Mouse (Mus musculus) hindbrain, embryonic 13.5 days (tissue): Measurements from ENCODE around the gene Usb1. TPM values are rescaled to one million over a fixed set of nuclear protein-coding genes. Genes with fewer than 3 reads are reported as not detected.

ENCODE experiments used
- ATAC-seq: fragments of 200-750 bp; cut with Nextera tagmentation; 2 replicates; pipeline ENCODE4 v1.8.0; 2017; ENCODE audit warnings: moderate TSS enrichment; ENCODE audit not compliant: low FRiP score
- H3K27ac ChIP-seq: fragments of 300-500 bp; sonication (generic); 2 replicates; pipeline ENCODE4 v1.5.1; 2015; ENCODE audit warnings: inconsistent platforms, mild to moderate bottlenecking, moderate library complexity
- H3K27me3 ChIP-seq: fragments of 300-500 bp; sonication (generic); 2 replicates; pipeline ENCODE4 v1.6.1; 2015; ENCODE audit warnings: mild to moderate bottlenecking, inconsistent platforms
- H3K36me3 ChIP-seq: fragments of 300-500 bp; sonication (generic); 2 replicates; pipeline ENCODE4 v1.6.1; 2015; ENCODE audit warnings: mild to moderate bottlenecking, inconsistent platforms
- H3K4me1 ChIP-seq: fragments of 300-500 bp; sonication (generic); replicated peaks from 2 replicates; pipeline ENCODE4 v1.6.1; 2015; ENCODE audit warnings: inconsistent platforms
- H3K4me2 ChIP-seq: fragments of 300-500 bp; sonication (generic); 2 replicates; pipeline ENCODE4 v1.6.1; 2015; ENCODE audit warnings: inconsistent platforms, mild to moderate bottlenecking, moderate library complexity
- H3K4me3 ChIP-seq: fragments of 300-500 bp; sonication (generic); 2 replicates; pipeline ENCODE4 v1.5.1; 2015; ENCODE audit warnings: mild to moderate bottlenecking, inconsistent platforms
- H3K9ac ChIP-seq: fragments of 300-500 bp; sonication (generic); 2 replicates; pipeline ENCODE4 v1.6.1; 2015; ENCODE audit warnings: mild to moderate bottlenecking, inconsistent platforms
- H3K9me3 ChIP-seq: fragments of 300-500 bp; sonication (generic); 2 replicates; pipeline ENCODE4 v1.6.1; 2016; ENCODE audit warnings: inconsistent platforms
- WGBS: fragments of 180-500 bp; shearing (Covaris S2); methylation state at CpG from one replicate; pipeline ENCODE4 v1.1.7; 2015; 5-methylcytosine and 5-hydroxymethylcytosine counted together
- polyA plus RNA-seq: library from polyadenylated mRNA; unstranded; fragments of >200 nt; fragmentation: Nextera tagmentation; extraction: Ambion mirVana; gene quantifications from 2 replicates; pipeline ENCODE4 v1.2.1, GENCODE M21; 2015

Gene Usb1
- polyA plus RNA-seq, 1 experiment from 2014 or later: 35.1 TPM

DNA sequence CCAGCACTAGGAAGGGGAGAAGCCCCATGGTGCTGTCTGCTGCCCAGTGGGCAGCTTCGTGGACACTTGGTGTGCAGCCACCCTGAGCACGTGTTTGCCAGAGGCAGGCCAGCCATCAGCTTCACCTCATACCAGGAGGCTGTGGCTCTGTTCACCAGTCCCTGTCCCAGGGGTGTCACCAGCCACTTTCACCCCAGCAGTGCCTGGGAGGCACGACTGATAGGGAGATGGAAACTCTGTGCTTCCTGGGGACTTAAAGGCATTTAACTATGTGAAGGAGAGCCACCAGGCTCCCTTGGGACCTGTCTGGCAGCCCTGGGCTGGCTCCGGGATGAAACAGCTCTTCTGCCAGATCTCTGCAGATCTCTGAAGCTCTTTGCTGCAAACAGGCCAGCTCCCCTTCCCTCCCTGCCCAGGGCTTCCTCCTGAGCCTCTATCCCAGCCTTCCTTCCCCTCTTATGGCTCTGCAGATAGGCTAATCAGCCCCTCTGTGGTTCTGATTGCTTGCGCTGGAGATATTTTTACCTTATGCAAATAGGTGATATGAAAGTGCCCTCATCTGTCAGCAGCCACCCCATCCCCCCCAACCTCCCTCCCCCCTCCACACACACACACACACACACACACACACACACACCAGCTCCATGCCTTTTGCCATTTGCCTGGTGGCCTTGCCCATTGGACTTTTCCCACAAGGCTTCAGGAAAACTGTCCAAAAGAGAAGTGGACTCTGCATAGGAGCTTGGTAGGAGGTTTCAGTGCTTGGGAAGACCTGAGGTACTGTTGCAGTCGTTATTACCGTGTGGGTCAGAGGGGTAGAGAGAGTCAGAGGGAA lies 28.3 kb downstream of the Usb1 start:
- Histone ChIP-seq H3K27me3 (no peaks in the 10 kb centered on the region), H3K9ac (peak overlapping the region; percentile 53; the same call in 1 of the 2 replicates), H3K4me2 (no peak overlapping the region), H3K9me3 (no peaks in the 10 kb centered on the region), H3K36me3 (peaks cover 9% of the 10 kb centered on the region; the same call in 1 of the 2 replicates), H3K4me1 (peaks cover 57% of the 10 kb centered on the region), H3K27ac (peak overlapping the region; percentile 58), H3K4me3 (no peak overlapping the region)
- 46% methylated on average over 7 of the region's 7 CpGs for WGBS
- ATAC-seq: no peak

DNA sequence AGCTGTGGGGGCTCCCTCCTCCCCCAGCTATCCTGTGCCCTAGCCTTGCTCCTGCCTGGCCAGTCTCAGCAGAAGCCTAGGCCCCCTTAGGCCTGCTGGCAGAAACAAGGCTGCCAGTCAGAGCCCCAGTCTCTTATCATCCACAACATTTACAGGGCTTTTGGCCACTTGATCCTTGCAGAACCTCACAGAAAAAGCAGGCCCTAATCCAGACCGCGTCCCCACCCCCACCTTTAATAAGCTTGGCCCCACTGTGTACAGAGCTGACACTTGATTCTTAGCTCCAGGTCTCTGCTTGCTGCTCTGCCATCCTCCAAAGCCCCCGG lies 28.9 kb downstream of the Usb1 start:
- no peak for ATAC-seq
- Histone ChIP-seq H3K9ac (no peak overlapping the region; the same call in 1 of the 2 replicates), H3K9me3 (no peaks in the 10 kb centered on the region), H3K4me2 (no peak overlapping the region), H3K4me1 (peaks cover 51% of the 10 kb centered on the region), H3K27ac (peak overlapping the region; percentile 25), H3K36me3 (peaks cover 10% of the 10 kb centered on the region), H3K27me3 (no peaks in the 10 kb centered on the region), H3K4me3 (no peak overlapping the region)
- 92% methylated on average over 3 of the region's 3 CpGs for WGBS

DNA sequence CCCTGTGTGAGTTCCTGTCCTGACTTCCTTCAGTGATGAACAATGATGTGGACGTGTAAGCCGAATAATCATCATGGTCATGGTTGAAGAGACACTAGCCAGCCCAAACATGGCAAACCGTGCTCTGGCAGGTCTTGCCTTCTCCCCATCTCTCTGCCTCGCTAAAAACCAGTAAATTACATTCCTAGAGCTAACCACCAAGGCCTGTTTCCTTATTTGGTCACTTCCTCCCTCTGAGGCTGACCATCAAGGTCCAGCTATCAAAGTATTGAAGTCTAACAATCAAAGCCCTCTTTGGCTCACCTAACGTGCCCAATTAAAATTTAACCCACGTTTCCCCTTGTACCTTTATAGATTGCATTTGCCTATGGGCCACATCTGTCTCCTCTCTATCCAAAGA lies 30.2 kb downstream of the Usb1 start:
- WGBS: 76% methylated on average over 6 of the region's 6 CpGs
- no peaks in the 10 kb centered on the region for H3K9me3 ChIP-seq
- no peak for ATAC-seq
- no peak overlapping the region for H3K27ac ChIP-seq
- H3K9ac ChIP-seq: no peak overlapping the region
- no peaks in the 10 kb centered on the region for H3K27me3 ChIP-seq
- peaks cover 41% of the 10 kb centered on the region for H3K4me1 ChIP-seq
- H3K4me2 ChIP-seq: no peak overlapping the region
- H3K36me3 ChIP-seq: peaks cover 23% of the 10 kb centered on the region
- no peak overlapping the region for H3K4me3 ChIP-seq

DNA sequence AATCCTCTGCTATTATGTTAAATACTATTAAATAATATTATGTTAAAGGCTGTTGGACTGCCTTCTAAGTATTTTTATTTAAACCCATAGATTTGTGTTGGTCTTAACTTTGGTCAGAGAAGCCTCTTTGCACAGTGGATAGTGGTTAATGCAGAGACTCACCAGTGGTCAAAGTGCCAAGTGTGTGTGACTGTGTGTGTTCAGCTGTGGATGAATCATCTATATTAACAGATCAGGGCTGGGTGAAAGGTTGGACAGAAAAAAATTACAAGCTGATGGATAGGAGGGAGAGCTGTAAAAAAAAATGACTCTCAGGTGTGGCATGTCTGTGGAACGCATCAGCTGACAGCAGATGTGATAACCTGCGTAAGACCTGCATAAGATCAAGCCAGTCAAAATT lies 31.8 kb downstream of the Usb1 start:
- H3K27me3 ChIP-seq: no peaks in the 10 kb centered on the region
- H3K4me1 ChIP-seq: peaks cover 35% of the 10 kb centered on the region
- no peak overlapping the region for H3K27ac ChIP-seq
- no peak overlapping the region for H3K4me2 ChIP-seq
- no peak overlapping the region for H3K4me3 ChIP-seq
- H3K9ac ChIP-seq: no peak overlapping the region
- H3K9me3 ChIP-seq: no peaks in the 10 kb centered on the region
- peaks cover 38% of the 10 kb centered on the region for H3K36me3 ChIP-seq
- 95% methylated on average over 2 of the region's 2 CpGs for WGBS
- no peak for ATAC-seq

DNA sequence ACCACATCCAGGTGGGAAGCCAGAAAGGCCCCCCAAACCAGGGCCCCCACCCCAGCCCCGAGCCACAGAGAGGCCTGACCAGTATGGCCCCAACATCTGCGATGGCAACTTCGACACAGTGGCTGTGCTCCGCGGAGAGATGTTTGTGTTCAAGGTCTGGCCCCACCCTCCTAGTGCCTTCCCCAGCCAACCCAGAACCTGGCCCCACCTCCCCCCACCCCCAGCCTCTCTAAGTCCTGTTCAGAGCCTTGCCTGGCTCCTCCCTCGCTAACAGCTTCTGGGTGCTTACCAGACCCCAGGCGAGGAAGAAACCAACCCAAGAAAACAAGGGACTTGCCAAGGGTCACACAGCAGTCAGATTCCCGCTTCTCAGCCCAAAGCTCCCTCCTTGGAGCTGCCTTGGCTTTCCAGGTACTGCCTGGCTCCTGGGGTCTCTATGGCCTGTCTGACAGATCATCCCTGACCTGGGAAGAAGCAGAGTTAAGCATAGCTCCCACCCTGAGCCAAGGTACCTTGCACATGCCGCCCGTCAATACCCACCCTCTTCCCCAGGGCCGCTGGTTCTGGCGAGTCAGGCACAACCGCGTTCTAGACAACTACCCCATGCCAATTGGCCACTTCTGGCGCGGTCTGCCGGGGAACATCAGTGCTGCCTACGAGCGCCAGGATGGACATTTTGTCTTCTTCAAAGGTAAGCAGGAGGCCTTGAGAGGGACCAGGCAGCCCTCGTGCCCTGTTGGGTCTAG lies 37.7 kb downstream of the Usb1 start:
- peaks cover 85% of the 10 kb centered on the region for H3K36me3 ChIP-seq
- no peaks in the 10 kb centered on the region for H3K4me1 ChIP-seq
- ATAC-seq: no peak
- H3K9ac ChIP-seq: 0 out of 2 replicates have a peak overlapping the region, but pooled peaks have one; percentile 29
- H3K4me3 ChIP-seq: no peak overlapping the region
- H3K27me3 ChIP-seq: no peaks in the 10 kb centered on the region
- H3K27ac ChIP-seq: no peak overlapping the region
- no peaks in the 10 kb centered on the region for H3K9me3 ChIP-seq
- H3K4me2 ChIP-seq: peak overlapping the region; percentile 21; the same call in 1 of the 2 replicates
- WGBS: 65% methylated on average over 20 of the region's 20 CpGs

DNA sequence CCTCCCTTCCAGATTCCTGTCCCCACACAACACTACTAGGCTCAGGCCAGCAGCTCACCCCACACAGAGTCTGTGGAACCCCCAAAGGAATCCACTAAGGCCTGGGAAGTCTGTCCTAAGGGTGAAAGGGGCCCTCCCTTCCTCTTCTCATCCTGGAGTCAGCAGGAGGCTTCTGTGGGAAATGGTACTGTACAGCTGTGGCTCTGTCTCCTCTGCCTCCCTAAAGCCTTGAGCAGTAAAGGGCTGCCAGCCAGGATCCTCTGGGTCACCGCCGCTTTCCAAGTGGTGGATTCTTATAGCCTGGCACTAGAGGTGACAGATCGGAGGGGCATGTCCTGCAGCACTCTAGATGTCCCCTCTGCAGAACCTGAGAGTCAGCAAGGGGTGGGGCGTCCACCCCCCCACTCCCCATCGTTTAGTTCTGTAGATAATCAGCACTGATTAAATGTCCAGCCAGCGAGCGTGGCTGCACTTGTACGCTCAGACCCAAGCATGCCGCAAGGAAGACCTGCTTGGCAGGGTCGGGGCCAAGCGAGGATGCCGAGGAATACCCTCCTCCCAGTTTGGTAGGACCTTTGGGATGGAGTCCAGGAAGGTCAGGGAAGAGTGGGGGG lies 41.4 kb downstream of the Usb1 start:
- Histone ChIP-seq H3K9ac (no peak overlapping the region), H3K36me3 (peaks cover 59% of the 10 kb centered on the region), H3K27me3 (no peaks in the 10 kb centered on the region), H3K9me3 (no peaks in the 10 kb centered on the region), H3K27ac (no peak overlapping the region; the same call in 1 of the 2 replicates), H3K4me1 (peaks cover 10% of the 10 kb centered on the region; the same call in 1 of the 2 replicates), H3K4me2 (no peak overlapping the region), H3K4me3 (no peak overlapping the region)
- WGBS: 85% methylated on average over 12 of the region's 12 CpGs
- no peak for ATAC-seq

DNA sequence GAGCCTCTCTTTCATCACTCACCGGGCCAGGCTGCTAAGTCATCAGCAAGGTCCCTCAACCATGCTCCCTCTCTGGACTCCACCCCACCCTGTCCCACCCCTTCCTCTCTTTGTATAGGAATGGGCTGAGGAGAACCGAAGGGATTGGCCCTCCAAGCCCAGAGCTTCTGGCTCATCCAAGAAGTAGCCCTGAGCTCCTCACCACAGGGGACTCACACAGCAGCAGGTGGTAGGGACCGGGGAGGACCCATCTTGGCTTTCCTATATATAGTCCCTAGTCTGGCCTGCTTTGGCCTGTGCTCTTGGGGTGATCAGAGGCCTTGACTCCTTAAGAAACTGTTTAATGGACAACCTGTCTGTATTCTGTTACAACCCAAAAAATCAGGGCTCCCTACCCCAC lies 42.3 kb downstream of the Usb1 start:
- H3K27me3 ChIP-seq: no peaks in the 10 kb centered on the region
- H3K36me3 ChIP-seq: peaks cover 50% of the 10 kb centered on the region
- no peak overlapping the region for H3K9ac ChIP-seq
- no peaks in the 10 kb centered on the region for H3K9me3 ChIP-seq
- H3K4me2 ChIP-seq: no peak overlapping the region
- no peak for ATAC-seq
- WGBS: 79% methylated on average over 3 of the region's 3 CpGs
- no peak overlapping the region for H3K4me3 ChIP-seq
- H3K4me1 ChIP-seq: peaks cover 10% of the 10 kb centered on the region; the same call in 1 of the 2 replicates
- H3K27ac ChIP-seq: no peak overlapping the region

DNA sequence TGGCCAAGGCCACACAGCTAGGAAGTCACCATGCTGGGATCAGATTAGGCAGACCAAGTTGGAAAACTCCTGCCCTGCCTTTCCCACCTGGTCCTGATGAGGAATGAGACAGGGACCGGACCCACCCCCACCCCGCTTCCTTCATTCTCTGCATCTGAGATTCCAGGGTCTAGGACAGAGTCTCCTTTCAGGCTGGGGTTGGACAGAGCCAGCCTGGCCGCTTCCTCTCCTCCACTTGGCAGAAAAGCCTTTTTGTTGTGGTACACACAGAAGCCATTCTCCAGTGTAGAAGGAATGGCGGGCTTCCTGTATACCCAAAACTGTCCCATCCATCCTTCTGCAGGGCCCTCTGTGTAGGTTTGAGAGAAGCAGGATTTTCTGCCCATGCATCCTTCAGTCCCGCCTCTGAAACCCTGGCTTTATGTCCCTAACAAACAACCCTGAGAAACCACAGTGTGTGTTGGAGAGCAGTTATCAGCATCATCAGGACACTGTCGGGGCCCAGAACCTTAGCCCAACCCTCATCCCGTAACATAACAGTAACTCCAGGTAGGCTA lies 43.4 kb downstream of the Usb1 start:
- no peaks in the 10 kb centered on the region for H3K27me3 ChIP-seq
- no peak overlapping the region for H3K27ac ChIP-seq
- WGBS: 83% methylated on average over 7 of the region's 7 CpGs
- H3K4me2 ChIP-seq: no peak overlapping the region
- no peak overlapping the region for H3K4me3 ChIP-seq
- H3K9ac ChIP-seq: no peak overlapping the region
- peaks cover 10% of the 10 kb centered on the region; the same call in 1 of the 2 replicates for H3K4me1 ChIP-seq
- no peak for ATAC-seq
- no peaks in the 10 kb centered on the region for H3K9me3 ChIP-seq
- peaks cover 40% of the 10 kb centered on the region for H3K36me3 ChIP-seq

DNA sequence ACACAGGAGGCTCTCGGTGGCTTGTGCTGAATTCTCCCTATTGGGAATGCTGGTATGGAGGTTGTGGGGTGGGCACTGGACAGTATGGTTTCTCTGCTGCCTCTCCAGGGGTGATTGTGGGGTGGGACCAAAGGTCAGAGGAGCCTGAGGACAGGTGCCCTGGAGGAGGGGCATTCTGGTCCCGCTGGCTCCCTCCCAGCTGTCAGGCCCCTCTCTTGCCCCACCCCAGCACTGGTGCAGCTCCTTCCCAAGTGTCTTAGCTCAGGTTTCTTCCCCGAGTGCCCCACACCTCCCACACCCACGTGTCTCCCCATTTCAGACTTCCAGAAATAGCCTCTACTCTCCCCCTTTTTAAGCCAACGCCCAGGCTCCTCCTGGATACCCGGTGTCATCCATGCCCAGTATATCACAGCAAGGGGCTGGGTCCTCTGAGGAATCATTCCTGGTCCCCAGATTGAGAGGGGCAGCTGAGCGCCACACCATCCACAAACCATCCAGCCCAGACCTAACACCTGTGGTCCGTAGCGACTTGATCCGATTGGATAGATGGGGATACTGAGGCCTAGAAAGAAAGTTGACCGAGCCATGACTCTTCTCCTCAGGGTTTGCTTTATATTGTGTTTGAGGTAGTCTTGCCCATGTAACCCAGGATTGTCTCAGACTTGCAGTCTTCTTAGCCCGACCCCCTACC lies 44.4 kb downstream of the Usb1 start:
- H3K27ac ChIP-seq: no peak overlapping the region
- no peak for ATAC-seq
- no peak overlapping the region for H3K9ac ChIP-seq
- H3K36me3 ChIP-seq: peaks cover 30% of the 10 kb centered on the region
- peaks cover 10% of the 10 kb centered on the region; the same call in 1 of the 2 replicates for H3K4me1 ChIP-seq
- H3K4me3 ChIP-seq: no peak overlapping the region
- 89% methylated on average over 12 of the region's 12 CpGs for WGBS
- H3K27me3 ChIP-seq: no peaks in the 10 kb centered on the region
- H3K4me2 ChIP-seq: no peak overlapping the region
- no peaks in the 10 kb centered on the region for H3K9me3 ChIP-seq

DNA sequence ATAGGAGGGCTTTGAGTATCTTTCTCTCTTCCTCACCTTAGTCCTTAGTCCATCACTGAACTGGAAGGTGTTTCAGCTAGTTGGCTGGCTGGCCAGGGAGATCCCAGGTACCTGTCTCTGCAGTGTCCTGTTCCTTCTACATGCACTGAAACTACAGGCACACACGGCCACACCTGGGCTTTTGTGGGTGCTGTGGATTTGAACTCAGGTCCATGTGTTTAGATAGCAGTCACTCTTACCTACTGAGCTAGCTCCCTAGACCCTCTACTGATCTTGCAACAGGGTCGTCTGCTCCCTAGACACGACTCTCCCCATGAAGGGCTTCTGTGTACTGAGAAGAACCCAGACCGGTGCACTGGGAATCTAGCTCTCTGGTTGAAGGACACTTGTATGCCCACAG lies 45.0 kb downstream of the Usb1 start:
- H3K27ac ChIP-seq: no peak overlapping the region
- no peak overlapping the region for H3K4me2 ChIP-seq
- no peaks in the 10 kb centered on the region for H3K27me3 ChIP-seq
- peaks cover 10% of the 10 kb centered on the region; the same call in 1 of the 2 replicates for H3K4me1 ChIP-seq
- H3K4me3 ChIP-seq: no peak overlapping the region
- 96% methylated on average over 4 of the region's 4 CpGs for WGBS
- H3K36me3 ChIP-seq: peaks cover 23% of the 10 kb centered on the region
- no peaks in the 10 kb centered on the region for H3K9me3 ChIP-seq
- H3K9ac ChIP-seq: no peak overlapping the region
- no peak for ATAC-seq

DNA sequence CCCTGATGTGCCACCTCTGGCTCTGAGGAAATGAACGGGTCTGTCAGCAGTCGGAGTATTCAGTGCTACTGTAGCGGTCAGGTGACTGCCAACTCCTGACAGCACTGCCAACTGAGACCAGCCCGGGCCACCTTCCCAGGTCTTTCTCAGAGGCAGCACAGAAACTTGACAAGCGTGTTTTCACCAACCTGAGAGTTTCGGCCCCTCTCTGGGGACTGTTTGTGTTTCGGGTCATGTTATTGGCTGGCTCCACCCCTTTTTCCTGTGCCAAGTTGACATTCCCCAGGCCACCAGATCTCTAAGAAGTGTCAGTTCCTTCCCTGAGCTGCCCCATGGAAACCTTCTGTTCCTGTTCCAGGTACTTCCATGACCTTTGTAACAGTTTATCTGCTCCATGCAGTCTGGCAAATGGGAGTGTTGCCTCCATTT lies 45.8 kb downstream of the Usb1 start:
- ATAC-seq: no peak
- Histone ChIP-seq H3K4me3 (no peak overlapping the region), H3K4me1 (peaks cover 10% of the 10 kb centered on the region; the same call in 1 of the 2 replicates), H3K27me3 (no peaks in the 10 kb centered on the region), H3K4me2 (no peak overlapping the region), H3K36me3 (peaks cover 15% of the 10 kb centered on the region), H3K9ac (no peak overlapping the region), H3K27ac (0 out of 2 replicates have a peak overlapping the region, but pooled peaks have one; percentile 2), H3K9me3 (peaks cover 1% of the 10 kb centered on the region; the same call in 1 of the 2 replicates)
- WGBS: 65% methylated on average over 7 of the region's 7 CpGs
